Mouse (Mus musculus) liver, adult 2 months (tissue): ENCODE results near the gene Ctdsp2. TPM values are rescaled to one million over a fixed set of nuclear protein-coding genes. Genes with fewer than 3 reads are reported as not detected.
A peak's percentile ranks its signal among the peaks of the same experiment; 100 is the strongest.

Source experiments
- DNase-seq: peaks from one replicate; pipeline ENCODE4 v3.0.0-alpha.2; 2011; ENCODE audit warnings: low read depth, low spot score; ENCODE audit errors: extremely low read depth
- H3K27ac ChIP-seq: fragments of 200-500 bp; replicated peaks from 2 replicates; pipeline ENCODE4 v1.5.1; 2012; ENCODE audit warnings: low read depth, mild to moderate bottlenecking, control low read depth, inconsistent platforms, low read length; ENCODE audit not compliant: insufficient read depth
- H3K27me3 ChIP-seq: fragments of 200-500 bp; 2 replicates; pipeline ENCODE4 v1.6.1; 2012; ENCODE audit warnings: mild to moderate bottlenecking, moderate library complexity, low read length, inconsistent platforms; ENCODE audit not compliant: control insufficient read depth, insufficient read depth
- H3K36me3 ChIP-seq: fragments of 200-500 bp; 2 replicates; pipeline ENCODE4 v1.6.1; 2012; ENCODE audit warnings: low read length, inconsistent platforms; ENCODE audit not compliant: control insufficient read depth, insufficient read depth
- H3K4me1 ChIP-seq: fragments of 200-500 bp; 2 replicates; pipeline ENCODE4 v1.6.1; 2011; ENCODE audit warnings: low read length; ENCODE audit not compliant: control insufficient read depth, insufficient read depth
- H3K4me3 ChIP-seq: fragments of 200-500 bp; 2 replicates; pipeline ENCODE4 v1.5.1; 2011; ENCODE audit warnings: low read depth, mild to moderate bottlenecking, control low read depth, low read length, moderate library complexity; ENCODE audit not compliant: insufficient read depth
- H3K79me2 ChIP-seq: fragments of 200-500 bp; 2 replicates; pipeline ENCODE4 v1.6.1; 2012; ENCODE audit warnings: inconsistent platforms, mild to moderate bottlenecking, low read length, moderate library complexity; ENCODE audit not compliant: control insufficient read depth, insufficient read depth
- H3K9ac ChIP-seq: fragments of 200-500 bp; 2 replicates; pipeline ENCODE4 v1.6.1; 2012; ENCODE audit warnings: low read depth, mild to moderate bottlenecking, control low read depth, inconsistent platforms, low read length
- CTCF ChIP-seq: fragments of 200-500 bp; IDR thresholded peaks from 2 replicates; pipeline ENCODE4 v1.5.1; 2011; ENCODE audit warnings: low read depth, low read length, control low read depth
- POLR2A ChIP-seq: fragments of 200-500 bp; IDR thresholded peaks from 2 replicates; pipeline ENCODE4 v1.6.1; 2011; ENCODE audit warnings: low read length, control low read depth; ENCODE audit not compliant: insufficient read depth; ENCODE audit errors: extremely low read depth
- WGBS: fragments of 180-500 bp; shearing (Covaris S2); methylation state at CpG from one replicate; pipeline ENCODE4 v1.1.7; 2018; 5-methylcytosine and 5-hydroxymethylcytosine counted together
- polyA plus RNA-seq: library from polyadenylated mRNA; depleted of rRNA; stranded (reverse); fragments of >200 nt; gene quantifications from 2 replicates; pipeline ENCODE4 v1.2.3, GENCODE M21; 2012; rRNA removed
- total RNA-seq: library from RNA; depleted of rRNA; stranded (reverse); fragments of >200 nt; gene quantifications from 2 replicates; pipeline ENCODE4 v1.2.3, GENCODE M21; 2014; rRNA removed

Gene Ctdsp2
- total and polyA plus RNA-seq, 2 experiments = 18.4 to 29.3 TPM

- Histone ChIP-seq H3K4me3 (peak overlapping the region; percentile 84), H3K9ac (peak overlapping the region; percentile 24; the same call in 1 of the 2 replicates), H3K27me3 (no peaks in the 10 kb centered on the region), H3K36me3 (no peaks in the 10 kb centered on the region), H3K4me1 (peaks cover 5% of the 10 kb centered on the region; the same call in 1 of the 2 replicates), H3K27ac (no peak overlapping the region), H3K79me2 (no peaks in the 10 kb centered on the region)
- no peak for TF ChIP-seq POLR2A
- TF ChIP-seq CTCF = no peak
- WGBS = 28% methylated on average over 5 of the region's 5 CpGs
- no peak for DNase-seq
Measured at GRCm38 (mm10) chr10:127042468-127043115, 64.1 kb downstream of the Ctdsp2 start.

GRCm38 (mm10) chr10:127043187-127043586 is 64.7 kb downstream of the Ctdsp2 start:
- Histone ChIP-seq H3K36me3 (no peaks in the 10 kb centered on the region), H3K79me2 (no peaks in the 10 kb centered on the region), H3K4me3 (no peak overlapping the region), H3K27ac (no peak overlapping the region), H3K27me3 (peaks cover 4% of the 10 kb centered on the region; the same call in 1 of the 2 replicates), H3K9ac (no peak overlapping the region), H3K4me1 (peaks cover 5% of the 10 kb centered on the region; the same call in 1 of the 2 replicates)
- no peak for TF ChIP-seq CTCF
- no peak for TF ChIP-seq POLR2A
- WGBS = 93% methylated on average over 6 of the region's 6 CpGs
- DNase-seq = no peak

GRCm38 (mm10) chr10:127047954-127048353 is 69.4 kb downstream of the Ctdsp2 start, which contains the start of gene Cyp27b1:
Gene Cyp27b1, plus strand, starts transcription at chr10:127048250.
- DNase-seq = no peak
- Histone ChIP-seq H3K9ac (no peak within 1 kb of the TSS), H3K4me3 (no peak within 1 kb of the TSS), H3K79me2 (no peaks in the 10 kb centered on the region), H3K4me1 (no peaks in the 10 kb centered on the region; the same call in 1 of the 2 replicates), H3K27ac (no peak within 1 kb of the TSS), H3K27me3 (peaks cover 20% of the 10 kb centered on the region), H3K36me3 (no peaks in the 10 kb centered on the region)
- no peak for TF ChIP-seq POLR2A
- TF ChIP-seq CTCF = no peak
- WGBS = 38% methylated on average over 5 of the region's 5 CpGs

- Histone ChIP-seq H3K79me2 (no peaks in the 10 kb centered on the region), H3K27ac (no peak overlapping the region), H3K36me3 (no peaks in the 10 kb centered on the region), H3K4me1 (no peaks in the 10 kb centered on the region; the same call in 1 of the 2 replicates), H3K4me3 (no peak overlapping the region), H3K27me3 (peaks cover 20% of the 10 kb centered on the region), H3K9ac (no peak overlapping the region)
- TF ChIP-seq POLR2A (no peak), CTCF (no peak)
- DNase-seq = no peak
- 6% methylated on average over 35 of the region's 35 CpGs for WGBS
Measured at GRCm38 (mm10) chr10:127048608-127049394, 70.3 kb downstream of the Ctdsp2 start.

Other genes with a start within 250 kb of the Ctdsp2 start
- 5.9 and 8.3 TPM in 2 replicates for gene Atp23, start 77.4 kb upstream of the Ctdsp2 start, total RNA-seq
- 5.5 and 6.4 TPM in 2 replicates for gene Atp23, start 77.4 kb upstream of the Ctdsp2 start, polyA plus RNA-seq
- 0.09 and 0.20 TPM in 2 replicates for gene Avil, start 22.0 kb downstream of the Ctdsp2 start, total RNA-seq
- gene Avil, start 22.0 kb downstream of the Ctdsp2 start, polyA plus RNA-seq = 0.06 TPM in 1 of 2 replicates, not detected in the other
- gene Tsfm, start 52.1 kb downstream of the Ctdsp2 start, total RNA-seq = 21.6 and 26.3 TPM in 2 replicates
- 17.4 and 18.2 TPM in 2 replicates for gene Tsfm, start 52.1 kb downstream of the Ctdsp2 start, polyA plus RNA-seq
- 5.2 and 6.1 TPM in 2 replicates for gene Mettl1, start 62.7 kb downstream of the Ctdsp2 start, total RNA-seq
- 9.1 and 17.9 TPM in 2 replicates for gene Mettl1, start 62.7 kb downstream of the Ctdsp2 start, polyA plus RNA-seq
- gene Eef1akmt3, start 62.8 kb downstream of the Ctdsp2 start, total RNA-seq = not detected in 2 replicates
- 0.09 TPM in 1 of 2 replicates, not detected in the other for gene Eef1akmt3, start 62.8 kb downstream of the Ctdsp2 start, polyA plus RNA-seq
- not detected in 2 replicates for gene Cyp27b1, start 69.5 kb downstream of the Ctdsp2 start, total RNA-seq
- gene Cyp27b1, start 69.5 kb downstream of the Ctdsp2 start, polyA plus RNA-seq = 0.05 TPM in 2 replicates
- gene March9, start 81.5 kb downstream of the Ctdsp2 start, total RNA-seq = 0.09 and 0.34 TPM in 2 replicates
- gene March9, start 81.5 kb downstream of the Ctdsp2 start, polyA plus RNA-seq = 0.44 and 0.52 TPM in 2 replicates
- gene Cdk4, start 84.8 kb downstream of the Ctdsp2 start, total RNA-seq = 37.9 and 41.3 TPM in 2 replicates
- gene Cdk4, start 84.8 kb downstream of the Ctdsp2 start, polyA plus RNA-seq = 54.3 and 58.7 TPM in 2 replicates
- gene Tspan31, start 91.5 kb downstream of the Ctdsp2 start, total RNA-seq = 269 and 278 TPM in 2 replicates
- 268 and 298 TPM in 2 replicates for gene Tspan31, start 91.5 kb downstream of the Ctdsp2 start, polyA plus RNA-seq
- gene Agap2, start 96.6 kb downstream of the Ctdsp2 start, total RNA-seq = 0.28 and 0.81 TPM in 2 replicates
- 0.44 and 0.55 TPM in 2 replicates for gene Agap2, start 96.6 kb downstream of the Ctdsp2 start, polyA plus RNA-seq
- 130 TPM in 2 replicates for gene Os9, start 142.4 kb downstream of the Ctdsp2 start, total RNA-seq
- gene Os9, start 142.4 kb downstream of the Ctdsp2 start, polyA plus RNA-seq = 128 and 130 TPM in 2 replicates
- gene B4galnt1, start 186.5 kb downstream of the Ctdsp2 start, total RNA-seq = 21.9 and 36.3 TPM in 2 replicates
- 85.0 and 89.8 TPM in 2 replicates for gene B4galnt1, start 186.5 kb downstream of the Ctdsp2 start, polyA plus RNA-seq
- gene Slc26a10, start 201.9 kb downstream of the Ctdsp2 start, total RNA-seq = 1.3 and 3.1 TPM in 2 replicates
- gene Slc26a10, start 201.9 kb downstream of the Ctdsp2 start, polyA plus RNA-seq = 4.1 and 5.8 TPM in 2 replicates
- 0.83 and 0.87 TPM in 2 replicates for gene Arhgef25, start 211.4 kb downstream of the Ctdsp2 start, total RNA-seq
- 0.91 and 1.4 TPM in 2 replicates for gene Arhgef25, start 211.4 kb downstream of the Ctdsp2 start, polyA plus RNA-seq
- 1.5 and 1.8 TPM in 2 replicates for gene Dtx3, start 217.0 kb downstream of the Ctdsp2 start, total RNA-seq
- gene Dtx3, start 217.0 kb downstream of the Ctdsp2 start, polyA plus RNA-seq = 5.2 and 10.0 TPM in 2 replicates
- gene Pip4k2c, start 232.9 kb downstream of the Ctdsp2 start, total RNA-seq = 8.9 and 10.7 TPM in 2 replicates
- 13.0 and 13.9 TPM in 2 replicates for gene Pip4k2c, start 232.9 kb downstream of the Ctdsp2 start, polyA plus RNA-seq